8 mouse cellular contexts compared by ENCODE assay signal in the genomic region with DNA sequence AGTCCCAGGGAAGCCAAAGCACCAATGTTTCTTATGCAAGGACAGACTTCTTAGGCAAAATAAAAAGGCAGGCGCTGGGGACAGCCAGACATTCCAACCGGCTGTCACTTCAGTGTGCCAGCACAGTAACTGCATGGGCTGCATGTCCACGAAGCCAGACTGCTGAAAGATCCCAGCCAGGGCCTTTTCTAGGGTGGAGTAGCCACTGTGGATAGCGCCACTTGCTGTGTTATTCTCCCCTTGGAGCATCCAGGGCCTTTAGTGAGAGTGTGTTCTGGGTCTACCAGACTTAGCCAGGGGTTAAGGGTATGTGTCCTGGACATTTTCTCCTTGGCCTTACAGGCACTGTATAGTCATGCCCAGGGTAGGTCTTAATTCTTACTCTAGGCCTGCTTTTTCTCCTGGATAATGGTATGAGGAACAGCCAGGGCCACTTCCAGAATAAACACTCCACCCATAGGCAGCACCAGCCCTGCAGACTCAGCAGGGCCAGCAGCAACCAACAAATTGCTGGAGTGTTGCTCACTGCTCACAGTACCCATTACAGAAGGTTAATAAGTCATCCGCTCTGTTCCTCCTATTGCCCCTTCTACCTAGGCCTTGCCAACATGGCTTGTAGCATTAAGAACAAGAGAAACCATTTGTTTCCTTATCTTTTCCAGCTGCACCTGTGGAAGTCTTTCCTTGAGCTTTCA. TPM values are rescaled to one million over a fixed set of nuclear protein-coding genes. Genes with fewer than 3 reads are reported as not detected.
DNase-seq lines count a peak whose midpoint lies in the region; ATAC-seq and TF ChIP-seq lines count a peak whose summit lies in the region.

No protein-coding gene starts in this region.

- H3K27me3 ChIP-seq in C2C12 (ENCODE audit: control insufficient read depth, insufficient read depth, insufficient read length): no peaks in the 10 kb centered on the region
- H3K27me3 ChIP-seq in hindbrain, embryonic 14.5 days (ENCODE audit: control insufficient read depth, insufficient read depth, low read length): no peaks in the 10 kb centered on the region
- peaks cover 10% of the 10 kb centered on the region for H3K27me3 ChIP-seq in liver, embryonic 13.5 days
- no peaks in the 10 kb centered on the region for H3K27me3 ChIP-seq in small intestine, adult 2 months (ENCODE audit: control insufficient read depth, insufficient read depth, low read length)

- H3K79me2 ChIP-seq in C2C12 (ENCODE audit: control insufficient read depth, insufficient read depth): peaks cover 11% of the 10 kb centered on the region

- TF ChIP-seq POLR2A in brain, embryonic 14.5 days (IDR thresholded peaks at IDR 0.05; ENCODE audit: borderline replicate concordance, extremely low read depth, insufficient read depth, insufficient read length, poor library complexity, severe bottlenecking): no peak
- no peak for TF ChIP-seq POLR2A in small intestine, adult 2 months (IDR thresholded peaks at IDR 0.05; ENCODE audit: low read depth, low read length)

- H3K4me3 ChIP-seq in C2C12 (ENCODE audit: insufficient read depth, poor library complexity, severe bottlenecking): no peak overlapping the region
- H3K4me3 ChIP-seq in hindbrain, embryonic 14.5 days (replicated peaks; ENCODE audit: low read length): no peak overlapping the region
- no peak overlapping the region for H3K4me3 ChIP-seq in liver, embryonic 13.5 days (replicated peaks)
- H3K4me3 ChIP-seq in small intestine, adult 2 months (ENCODE audit: low read depth, low read length): no peak overlapping the region

- DNase-seq in brain, embryonic 14.5 days (ENCODE audit: low read depth): peak; percentile 28
- no peak for DNase-seq in hindbrain, embryonic 14.5 days (ENCODE audit: low spot score)
- no peak for DNase-seq in liver, embryonic 13.5 days
- DNase-seq in c-Kit-positive CD71-positive TER-119-positive erythroid progenitor cells, embryonic 14.5 days (ENCODE audit: low spot score): no peak
- no peak for DNase-seq in cerebellum, adult 11-12 months

- H3K4me2 ChIP-seq in hindbrain, embryonic 14.5 days (replicated peaks): no peak overlapping the region
- H3K4me2 ChIP-seq in liver, embryonic 13.5 days: peak overlapping the region; percentile 88

- H3K9ac ChIP-seq in hindbrain, embryonic 14.5 days: no peak overlapping the region
- peak overlapping the region; percentile 74; the same call in 1 of the 2 replicates for H3K9ac ChIP-seq in liver, embryonic 13.5 days

- H3K36me3 ChIP-seq in C2C12 (ENCODE audit: control insufficient read depth, insufficient read depth): no peaks in the 10 kb centered on the region
- H3K36me3 ChIP-seq in hindbrain, embryonic 14.5 days (replicated peaks; ENCODE audit: control insufficient read depth, insufficient read depth): peaks cover 6% of the 10 kb centered on the region; the same call in 1 of the 2 replicates
- no peaks in the 10 kb centered on the region for H3K36me3 ChIP-seq in liver, embryonic 13.5 days
- H3K36me3 ChIP-seq in small intestine, adult 2 months (ENCODE audit: control insufficient read depth, insufficient read depth, low read length): no peaks in the 10 kb centered on the region

- no peaks in the 10 kb centered on the region for H3K9me3 ChIP-seq in hindbrain, embryonic 14.5 days (ENCODE audit: control insufficient read depth, low read length)
- no peaks in the 10 kb centered on the region for H3K9me3 ChIP-seq in liver, embryonic 13.5 days (replicated peaks)

- H3K27ac ChIP-seq in hindbrain, embryonic 14.5 days: peak overlapping the region; percentile 65; the same call in 1 of the 2 replicates
- peak overlapping the region; percentile 84 for H3K27ac ChIP-seq in liver, embryonic 13.5 days
- 0 out of 2 replicates have a peak overlapping the region, but pooled peaks have one; percentile 0 for H3K27ac ChIP-seq in small intestine, adult 2 months (ENCODE audit: insufficient read depth, low read depth, low read length)

- H3ac ChIP-seq in C2C12 (ENCODE audit: control insufficient read depth, insufficient read length, low read depth): peak overlapping the region; percentile 62

- peaks cover 7% of the 10 kb centered on the region for H3K79me3 ChIP-seq in C2C12 (ENCODE audit: low read depth)

- ATAC-seq in hindbrain, embryonic 14.5 days (ENCODE audit: low FRiP score): no peak
- no peak for ATAC-seq in liver, embryonic 13.5 days (ENCODE audit: low read depth)
- ATAC-seq in granulocyte monocyte progenitor cell, adult 5-6 weeks (replicated peaks; ENCODE audit: poor library complexity, severe bottlenecking): no peak

- peaks cover 12% of the 10 kb centered on the region for H3K4me1 ChIP-seq in hindbrain, embryonic 14.5 days (replicated peaks; ENCODE audit: control insufficient read depth, insufficient read depth, low read length)
- H3K4me1 ChIP-seq in liver, embryonic 13.5 days (replicated peaks): peaks cover 47% of the 10 kb centered on the region
- H3K4me1 ChIP-seq in small intestine, adult 2 months (ENCODE audit: control insufficient read depth, insufficient read depth, insufficient read length, low read length): peaks cover 7% of the 10 kb centered on the region; the same call in 1 of the 2 replicates

- 49% methylated on average over 5 of the region's 5 CpGs for WGBS in hindbrain, embryonic 14.5 days
- 67% methylated on average over 5 of the region's 5 CpGs for WGBS in liver, embryonic 13.5 days (ENCODE audit: insufficient replicate concordance)
- WGBS in small intestine, adult 2 months: 62% methylated on average over 5 of the region's 5 CpGs

- TF ChIP-seq CTCF in C2C12 (IDR thresholded peaks at IDR 0.05; ENCODE audit: control insufficient read depth, insufficient read depth, insufficient read length): no peak
- no peak for TF ChIP-seq CTCF in brain, embryonic 14.5 days (IDR thresholded peaks at IDR 0.05; ENCODE audit: borderline replicate concordance, extremely low read depth, insufficient read depth, insufficient read length)
- no peak for TF ChIP-seq CTCF in small intestine, adult 2 months (IDR thresholded peaks at IDR 0.05; ENCODE audit: extremely low read depth, insufficient read length, insufficient replicate concordance, low read depth, low read length)

TF ChIP-seq in C2C12, 6 proteins besides CTCF, POLR2A, EP300 and RAD21:
- TF ChIP-seq MYOD1 (IDR thresholded peaks at IDR 0.05; ENCODE audit: control insufficient read depth, insufficient read length, low read depth): no peak
- TF ChIP-seq CEBPB (IDR thresholded peaks at IDR 0.05; ENCODE audit: low read depth): no peak
- TF ChIP-seq MYOG (IDR thresholded peaks at IDR 0.05; ENCODE audit: control insufficient read depth, extremely low read depth, insufficient read length): no peak
- TF ChIP-seq MAX (IDR thresholded peaks at IDR 0.05): no peak
- no peak for TF ChIP-seq USF1 (IDR thresholded peaks at IDR 0.05; ENCODE audit: low read depth)
- TF ChIP-seq FOSL1 (IDR thresholded peaks at IDR 0.05; ENCODE audit: insufficient read depth, low read length, poor library complexity, severe bottlenecking): no peak

RNA-seq across cellular contexts. Expression of a gene that starts 6.8 kb away (rescaled TPM):
- polyA plus RNA-seq in C2C12 (2012; fragmentation: generic; extraction: Trizol): 23.6 TPM
- polyA plus RNA-seq in brain, embryonic 14.5 days (2012; rRNA removed): 41.8 and 45.4 TPM in 2 replicates
- 18.1 and 19.0 TPM in 2 replicates for polyA plus RNA-seq in hindbrain, embryonic 14.5 days (2014; fragmentation: Nextera tagmentation; extraction: Ambion mirVana)
- polyA plus RNA-seq in liver, embryonic 13.5 days (2015; fragmentation: Nextera tagmentation; extraction: Ambion mirVana): 2.4 and 2.8 TPM in 2 replicates
- polyA plus RNA-seq in small intestine, adult 2 months (2012; rRNA removed): 8.6 and 10.1 TPM in 2 replicates
- total RNA-seq in granulocyte monocyte progenitor cell, adult 5-6 weeks (2014; fragmentation: Nextera tagmentation): 2.1 and 2.8 TPM in 2 replicates
- 0.39 TPM in 1 of 2 replicates, not detected in the other for total RNA-seq in granulocyte monocyte progenitor cell, adult 5-6 weeks (2017)

RNA-seq across cellular contexts. Expression of a gene that starts 28.0 kb away (rescaled TPM):
- polyA plus RNA-seq in C2C12 (2012; fragmentation: generic; extraction: Trizol): 19.0 TPM
- polyA plus RNA-seq in brain, embryonic 14.5 days (2012; rRNA removed): 13.6 and 16.6 TPM in 2 replicates
- 8.2 and 8.8 TPM in 2 replicates for polyA plus RNA-seq in hindbrain, embryonic 14.5 days (2014; fragmentation: Nextera tagmentation; extraction: Ambion mirVana)
- polyA plus RNA-seq in liver, embryonic 13.5 days (2015; fragmentation: Nextera tagmentation; extraction: Ambion mirVana): 8.4 and 10.7 TPM in 2 replicates
- 4.0 and 8.3 TPM in 2 replicates for polyA plus RNA-seq in small intestine, adult 2 months (2012; rRNA removed)
- total RNA-seq in granulocyte monocyte progenitor cell, adult 5-6 weeks (2014; fragmentation: Nextera tagmentation): 34.8 and 46.6 TPM in 2 replicates
- 36.4 and 47.6 TPM in 2 replicates for total RNA-seq in granulocyte monocyte progenitor cell, adult 5-6 weeks (2017)

RNA-seq across cellular contexts. Expression of a gene that starts 37.1 kb away (rescaled TPM):
- polyA plus RNA-seq in C2C12 (2012; fragmentation: generic; extraction: Trizol): 94.8 TPM
- polyA plus RNA-seq in brain, embryonic 14.5 days (2012; rRNA removed): 121 and 169 TPM in 2 replicates
- 174 and 193 TPM in 2 replicates for polyA plus RNA-seq in hindbrain, embryonic 14.5 days (2014; fragmentation: Nextera tagmentation; extraction: Ambion mirVana)
- 67.5 and 74.1 TPM in 2 replicates for polyA plus RNA-seq in liver, embryonic 13.5 days (2015; fragmentation: Nextera tagmentation; extraction: Ambion mirVana)
- polyA plus RNA-seq in small intestine, adult 2 months (2012; rRNA removed): 6.0 and 8.7 TPM in 2 replicates
- 42.3 and 113 TPM in 2 replicates for total RNA-seq in granulocyte monocyte progenitor cell, adult 5-6 weeks (2014; fragmentation: Nextera tagmentation)
- 45.2 and 50.0 TPM in 2 replicates for total RNA-seq in granulocyte monocyte progenitor cell, adult 5-6 weeks (2017)

RNA-seq across cellular contexts. Expression of a gene that starts 46.0 kb away (rescaled TPM):
- polyA plus RNA-seq in C2C12 (2012; fragmentation: generic; extraction: Trizol): 11.4 TPM
- 25.0 and 26.2 TPM in 2 replicates for polyA plus RNA-seq in brain, embryonic 14.5 days (2012; rRNA removed)
- polyA plus RNA-seq in hindbrain, embryonic 14.5 days (2014; fragmentation: Nextera tagmentation; extraction: Ambion mirVana): 28.0 and 31.2 TPM in 2 replicates
- 3.1 and 3.2 TPM in 2 replicates for polyA plus RNA-seq in liver, embryonic 13.5 days (2015; fragmentation: Nextera tagmentation; extraction: Ambion mirVana)
- 0.18 and 0.25 TPM in 2 replicates for polyA plus RNA-seq in small intestine, adult 2 months (2012; rRNA removed)
- 16.1 and 16.3 TPM in 2 replicates for total RNA-seq in granulocyte monocyte progenitor cell, adult 5-6 weeks (2014; fragmentation: Nextera tagmentation)
- 8.2 and 29.9 TPM in 2 replicates for total RNA-seq in granulocyte monocyte progenitor cell, adult 5-6 weeks (2017)

RNA-seq across cellular contexts. Expression of a gene that starts 52.1 kb away (rescaled TPM):
- 49.6 TPM for polyA plus RNA-seq in C2C12 (2012; fragmentation: generic; extraction: Trizol)
- polyA plus RNA-seq in brain, embryonic 14.5 days (2012; rRNA removed): 6.9 and 9.9 TPM in 2 replicates
- 6.4 and 6.6 TPM in 2 replicates for polyA plus RNA-seq in hindbrain, embryonic 14.5 days (2014; fragmentation: Nextera tagmentation; extraction: Ambion mirVana)
- polyA plus RNA-seq in liver, embryonic 13.5 days (2015; fragmentation: Nextera tagmentation; extraction: Ambion mirVana): 2.9 TPM in 2 replicates
- polyA plus RNA-seq in small intestine, adult 2 months (2012; rRNA removed): 6.5 and 7.8 TPM in 2 replicates
- total RNA-seq in granulocyte monocyte progenitor cell, adult 5-6 weeks (2014; fragmentation: Nextera tagmentation): not detected in 2 replicates
- 0.67 TPM in 1 of 2 replicates, not detected in the other for total RNA-seq in granulocyte monocyte progenitor cell, adult 5-6 weeks (2017)

Comparison
In these comparisons a context has a peak if more than half of its experiments do, and no peak if none do; other contexts are left out.
1. H3K27ac ChIP-seq: peak in every context shown above with its lines; median percentile 84 in liver, embryonic 13.5 days; 65 in hindbrain, embryonic 14.5 days; 0 in small intestine, adult 2 months.